Mouse (Mus musculus) midbrain, embryonic 10.5 days (tissue): ENCODE measurements at regions not wholly inside any gene's neighbourhood (a gene's known extent, or its start where the extent isn't known, plus 50 kb on each side); places are given as distances from the start of the nearest gene placed in this dataset.

ENCODE experiments used
- DNase-seq: peaks from one replicate; pipeline ENCODE4 v3.0.0-alpha.2; 2017; ENCODE audit warnings: low spot score
- H3K27ac ChIP-seq: fragments of 300-500 bp; sonication (generic); replicated peaks from 2 replicates; pipeline ENCODE4 v1.5.1; 2016; ENCODE audit warnings: mild to moderate bottlenecking
- H3K27me3 ChIP-seq: fragments of 300-500 bp; sonication (generic); 2 replicates; pipeline ENCODE4 v1.6.1; 2016; ENCODE audit warnings: low read depth, mild to moderate bottlenecking; ENCODE audit not compliant: poor library complexity, severe bottlenecking
- H3K36me3 ChIP-seq: fragments of 300-500 bp; sonication (generic); 2 replicates; pipeline ENCODE4 v1.6.1; 2016; ENCODE audit warnings: mild to moderate bottlenecking, moderate library complexity
- H3K4me1 ChIP-seq: fragments of 300-500 bp; sonication (generic); 2 replicates; pipeline ENCODE4 v1.6.1; 2016
- H3K4me3 ChIP-seq: fragments of 300-500 bp; sonication (generic); 2 replicates; pipeline ENCODE4 v1.5.1; 2016; ENCODE audit warnings: mild to moderate bottlenecking, moderate library complexity
- H3K9me3 ChIP-seq: fragments of 300-500 bp; sonication (generic); replicated peaks from 2 replicates; pipeline ENCODE4 v1.6.1; 2016; ENCODE audit warnings: mild to moderate bottlenecking
- WGBS: fragments of 180-500 bp; shearing (Covaris S2); methylation state at CpG from one replicate; pipeline ENCODE4 v1.1.7; 2016; 5-methylcytosine and 5-hydroxymethylcytosine counted together

DNA sequence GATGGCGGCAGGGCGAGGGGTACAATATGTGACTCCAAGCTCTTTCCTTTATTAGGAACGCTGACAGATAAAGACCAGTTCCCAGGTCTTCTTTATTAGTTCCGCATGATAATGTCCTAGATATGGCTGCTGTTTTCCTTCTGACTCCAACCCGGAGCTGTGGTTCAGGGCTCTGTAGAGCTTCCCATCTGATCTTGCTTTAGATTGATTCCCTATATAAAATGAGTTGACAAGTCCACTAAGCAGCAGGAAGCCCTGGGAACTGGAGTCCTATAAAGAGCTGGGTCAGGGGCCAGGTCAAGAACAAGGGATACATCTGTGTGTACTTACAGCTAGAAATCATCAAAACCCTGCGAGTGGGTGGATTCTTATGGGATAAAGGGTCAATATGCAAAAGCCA, 347.5 kb downstream of the Adra2a start:
- Histone ChIP-seq H3K4me3 (no peak overlapping the region), H3K4me1 (0 out of 2 replicates have a peak, but pooled peaks cover 3% of the 10 kb centered on the region), H3K27me3 (no peaks in the 10 kb centered on the region), H3K27ac (no peak overlapping the region), H3K36me3 (no peaks in the 10 kb centered on the region), H3K9me3 (no peaks in the 10 kb centered on the region)
- WGBS = 75% methylated on average over 6 of the region's 6 CpGs
- DNase-seq = no peak

- H3K36me3 ChIP-seq = no peaks in the 10 kb centered on the region
- H3K4me1 ChIP-seq = no peaks in the 10 kb centered on the region
- WGBS = 79% methylated on average over 7 of the region's 7 CpGs
- H3K27ac ChIP-seq = no peak overlapping the region
- H3K9me3 ChIP-seq = no peaks in the 10 kb centered on the region
- H3K4me3 ChIP-seq = no peak overlapping the region
- no peak for DNase-seq
- no peaks in the 10 kb centered on the region for H3K27me3 ChIP-seq
Observed at GRCm38 (mm10) chr19:54399651-54400050, 355.7 kb downstream of the Adra2a start.

- H3K36me3 ChIP-seq = no peaks in the 10 kb centered on the region
- H3K4me3 ChIP-seq = no peak overlapping the region
- no peaks in the 10 kb centered on the region for H3K4me1 ChIP-seq
- no peaks in the 10 kb centered on the region for H3K9me3 ChIP-seq
- WGBS = 80% methylated on average over 4 of the region's 4 CpGs
- H3K27ac ChIP-seq = no peak overlapping the region
- no peaks in the 10 kb centered on the region for H3K27me3 ChIP-seq
- no peak for DNase-seq
Observed at GRCm38 (mm10) chr19:54407904-54408303, 364.0 kb downstream of the Adra2a start.

GRCm38 (mm10) chr19:54429062-54429461, 385.1 kb downstream of the Adra2a start:
- Histone ChIP-seq H3K9me3 (0 out of 2 replicates have a peak, but pooled peaks cover 5% of the 10 kb centered on the region), H3K4me1 (no peaks in the 10 kb centered on the region), H3K36me3 (no peaks in the 10 kb centered on the region), H3K27ac (no peak overlapping the region), H3K27me3 (no peaks in the 10 kb centered on the region), H3K4me3 (no peak overlapping the region)
- no peak for DNase-seq
- 60% methylated on average over 2 of the region's 2 CpGs for WGBS

DNA sequence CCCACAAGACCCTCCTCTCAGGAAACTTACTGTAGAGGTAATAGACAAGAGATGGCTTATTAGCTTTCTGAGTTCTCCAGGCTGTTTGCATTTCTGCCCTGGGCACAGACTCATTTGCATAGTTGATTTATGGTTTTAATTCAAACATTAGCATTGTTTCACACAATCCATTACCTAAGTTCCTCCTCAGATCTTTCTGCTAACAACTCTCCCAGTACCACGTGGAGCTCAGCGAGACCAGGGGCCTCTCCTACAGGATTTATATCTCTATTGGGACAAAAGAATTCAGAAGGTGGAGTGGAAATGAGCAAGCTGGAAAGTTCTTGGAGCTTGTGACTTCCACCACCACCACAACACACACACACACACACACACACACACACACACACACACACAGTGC, 396.8 kb downstream of the Adra2a start:
- WGBS = 91% methylated on average over 2 of the region's 2 CpGs
- Histone ChIP-seq H3K4me3 (no peak overlapping the region), H3K36me3 (no peaks in the 10 kb centered on the region)

GRCm38 (mm10) chr19:54460426-54461170, 416.6 kb downstream of the Adra2a start:
- H3K27me3 ChIP-seq = no peaks in the 10 kb centered on the region
- no peaks in the 10 kb centered on the region for H3K9me3 ChIP-seq
- no peak overlapping the region for H3K4me3 ChIP-seq
- 67% methylated on average over 2 of the region's 2 CpGs for WGBS
- DNase-seq = no peak
- no peaks in the 10 kb centered on the region for H3K36me3 ChIP-seq
- H3K27ac ChIP-seq = no peak overlapping the region
- no peaks in the 10 kb centered on the region for H3K4me1 ChIP-seq

More for the DNA sequence above, 396.8 kb downstream of the Adra2a start:
- no peaks in the 10 kb centered on the region for H3K9me3 ChIP-seq
- no peak overlapping the region for H3K27ac ChIP-seq
- H3K27me3 ChIP-seq = no peaks in the 10 kb centered on the region
- DNase-seq = no peak
- no peaks in the 10 kb centered on the region for H3K4me1 ChIP-seq

GRCm38 (mm10) chr19:54462480-54462879, 418.5 kb downstream of the Adra2a start:
- H3K36me3 ChIP-seq = no peaks in the 10 kb centered on the region
- no peaks in the 10 kb centered on the region for H3K27me3 ChIP-seq
- no peaks in the 10 kb centered on the region for H3K9me3 ChIP-seq
- H3K4me3 ChIP-seq = no peak overlapping the region
- 87% methylated on average over 2 of the region's 2 CpGs for WGBS
- H3K4me1 ChIP-seq = no peaks in the 10 kb centered on the region
- no peak overlapping the region for H3K27ac ChIP-seq
- DNase-seq = no peak

DNA sequence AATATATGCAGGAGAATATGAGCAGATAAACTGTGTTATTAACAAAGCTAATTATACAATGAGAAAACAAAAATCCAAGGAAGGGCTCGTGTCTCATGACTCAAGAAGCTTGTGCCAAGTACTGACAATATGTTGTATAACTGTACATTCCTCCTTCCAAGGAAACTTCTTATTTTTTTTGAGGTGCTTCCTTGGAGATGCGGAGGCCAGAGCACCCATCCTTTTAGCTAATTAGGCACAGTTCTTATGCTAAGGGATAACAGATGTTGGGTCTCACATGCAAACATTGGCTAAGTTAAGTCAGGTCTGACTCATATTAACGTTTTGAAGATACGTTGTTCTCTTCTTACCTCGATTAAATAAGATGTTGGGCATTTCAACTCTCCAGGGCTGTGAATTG, 426.1 kb downstream of the Adra2a start:
- WGBS = 87% methylated on average over 5 of the region's 5 CpGs
- Histone ChIP-seq H3K36me3 (no peaks in the 10 kb centered on the region), H3K9me3 (no peaks in the 10 kb centered on the region), H3K4me1 (no peaks in the 10 kb centered on the region), H3K4me3 (no peak overlapping the region), H3K27me3 (no peaks in the 10 kb centered on the region), H3K27ac (no peak overlapping the region)
- DNase-seq = no peak

DNA sequence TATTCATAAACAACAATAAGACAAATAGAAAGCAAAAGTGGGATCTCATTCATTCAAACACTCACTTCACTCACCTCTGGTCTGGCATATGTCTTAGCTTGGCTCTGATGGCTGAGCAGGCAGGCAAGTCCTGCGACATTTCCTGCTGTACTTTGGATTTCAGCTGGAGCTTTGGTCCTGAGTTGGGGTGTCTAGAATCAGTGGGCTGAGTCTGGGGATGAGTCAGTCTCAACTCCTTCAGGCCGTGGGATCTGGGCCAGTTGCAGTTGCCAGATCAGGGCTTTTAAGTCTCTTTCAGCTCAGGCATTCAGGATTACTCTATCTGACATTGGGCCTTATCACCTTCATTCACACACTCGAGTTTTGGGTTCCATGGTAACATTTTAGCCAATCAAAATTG, 454.1 kb downstream of the Adra2a start:
- no peaks in the 10 kb centered on the region for H3K9me3 ChIP-seq
- no peak overlapping the region for H3K27ac ChIP-seq
- no peaks in the 10 kb centered on the region for H3K4me1 ChIP-seq
- H3K36me3 ChIP-seq = no peaks in the 10 kb centered on the region
- WGBS = 77% methylated on average over 3 of the region's 3 CpGs
- no peaks in the 10 kb centered on the region for H3K27me3 ChIP-seq
- no peak overlapping the region for H3K4me3 ChIP-seq
- no peak for DNase-seq

DNA sequence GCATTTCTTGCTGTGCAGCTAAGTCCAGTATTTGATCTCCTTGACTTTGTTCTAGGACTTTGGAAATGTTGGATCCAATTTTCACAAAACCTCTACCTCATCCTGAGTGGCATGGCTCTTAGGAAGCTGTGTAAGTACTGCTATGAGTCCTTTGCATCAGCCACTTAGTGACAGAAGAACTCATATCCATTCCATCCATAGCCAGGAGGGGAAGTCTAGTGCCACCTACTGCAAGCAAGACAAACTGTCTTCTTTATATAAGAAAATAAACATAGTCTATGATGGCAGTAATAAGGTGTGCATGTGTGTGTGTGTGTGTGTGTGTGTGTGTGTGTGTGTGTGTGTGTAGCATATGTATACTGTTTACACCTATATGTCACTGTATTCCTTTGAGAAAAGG, 489.9 kb downstream of the Adra2a start:
- DNase-seq = no peak
- Histone ChIP-seq H3K36me3 (no peaks in the 10 kb centered on the region), H3K4me3 (no peak overlapping the region), H3K4me1 (no peaks in the 10 kb centered on the region), H3K9me3 (no peaks in the 10 kb centered on the region), H3K27ac (no peak overlapping the region), H3K27me3 (no peaks in the 10 kb centered on the region)

DNA sequence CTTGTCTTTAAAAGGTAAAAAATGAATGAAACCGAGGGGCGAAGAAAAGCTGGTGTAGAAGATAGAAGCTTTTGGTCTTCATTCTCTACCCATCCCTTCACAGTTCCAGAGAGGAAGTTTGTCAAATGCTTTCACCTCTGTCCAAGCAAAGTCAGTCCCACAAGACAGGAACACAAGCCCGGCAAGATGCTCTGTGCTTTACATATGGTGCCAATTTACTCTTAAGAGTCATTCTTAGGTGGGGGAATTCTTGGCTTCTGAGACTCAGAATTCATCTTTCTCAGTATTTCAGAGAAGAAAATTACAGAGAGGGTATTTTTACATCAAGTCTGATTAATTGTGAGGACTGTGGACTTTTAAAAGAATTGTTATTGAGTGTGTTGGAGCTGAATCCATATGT, 511.4 kb downstream of the Adra2a start:
- H3K36me3 ChIP-seq = no peaks in the 10 kb centered on the region
- DNase-seq = no peak
- no peaks in the 10 kb centered on the region for H3K9me3 ChIP-seq

GRCm38 (mm10) chr19:54557984-54558383, 514.0 kb downstream of the Adra2a start:
- no peak for DNase-seq
- H3K36me3 ChIP-seq = no peaks in the 10 kb centered on the region
- no peaks in the 10 kb centered on the region for H3K4me1 ChIP-seq
- H3K4me3 ChIP-seq = no peak overlapping the region
- H3K9me3 ChIP-seq = no peaks in the 10 kb centered on the region
- 52% methylated on average over 3 of the region's 3 CpGs for WGBS
- H3K27ac ChIP-seq = no peak overlapping the region
- H3K27me3 ChIP-seq = no peaks in the 10 kb centered on the region

More for the DNA sequence above, 511.4 kb downstream of the Adra2a start:
- no peak overlapping the region for H3K27ac ChIP-seq
- H3K27me3 ChIP-seq = no peaks in the 10 kb centered on the region
- no peak overlapping the region for H3K4me3 ChIP-seq
- 92% methylated on average over 3 of the region's 3 CpGs for WGBS
- no peaks in the 10 kb centered on the region for H3K4me1 ChIP-seq

GRCm38 (mm10) chr19:54583574-54583973, 539.6 kb downstream of the Adra2a start:
- Histone ChIP-seq H3K27me3 (no peaks in the 10 kb centered on the region), H3K36me3 (no peaks in the 10 kb centered on the region), H3K4me3 (no peak overlapping the region), H3K27ac (no peak overlapping the region), H3K9me3 (no peaks in the 10 kb centered on the region), H3K4me1 (no peaks in the 10 kb centered on the region)
- WGBS = 90% methylated on average over 2 of the region's 2 CpGs
- no peak for DNase-seq
